Mouse (Mus musculus) embryo, embryonic 11 days (tissue): ENCODE data around the gene Art4.

ENCODE experiments used
- DNase-seq: peaks from one replicate; pipeline ENCODE4 v3.0.0-alpha.2; 2015

The Art4 gene

GRCm38 (mm10) chr6:136821086-136821485 lies 36.4 kb downstream of the Art4 start:
- no peak for DNase-seq

- no peak for DNase-seq
These were observed 37.2 kb downstream of the Art4 start for GRCm38 (mm10) chr6:136820381-136820780.

- DNase-seq: no peak
These were observed 40.0 kb downstream of the Art4 start for GRCm38 (mm10) chr6:136817549-136817948.

GRCm38 (mm10) chr6:136816826-136817225 lies 40.7 kb downstream of the Art4 start:
- no peak for DNase-seq

GRCm38 (mm10) chr6:136815381-136815780 lies 42.2 kb downstream of the Art4 start:
- DNase-seq: no peak

- DNase-seq: peak; percentile 41
These were observed 44.4 kb downstream of the Art4 start for GRCm38 (mm10) chr6:136813117-136813516.

GRCm38 (mm10) chr6:136811196-136811595 lies 46.3 kb downstream of the Art4 start:
- DNase-seq: no peak

- no peak for DNase-seq
These were observed 47.9 kb downstream of the Art4 start for GRCm38 (mm10) chr6:136809673-136810072.

GRCm38 (mm10) chr6:136809077-136809476 lies 48.5 kb downstream of the Art4 start:
- no peak for DNase-seq

GRCm38 (mm10) chr6:136808631-136809046 lies 48.9 kb downstream of the Art4 start:
- no peak for DNase-seq

GRCm38 (mm10) chr6:136808014-136808417 lies 49.5 kb downstream of the Art4 start, which contains the start of gene H2afj:
H2afj (plus strand) TSS chr6:136808244.
- DNase-seq: peak; percentile 96

- no peak for DNase-seq
These were observed 50.0 kb downstream of the Art4 start for GRCm38 (mm10) chr6:136807395-136808013.

- DNase-seq: no peak
These were observed 50.7 kb downstream of the Art4 start for GRCm38 (mm10) chr6:136806819-136807218.

GRCm38 (mm10) chr6:136805409-136805775 lies 52.1 kb downstream of the Art4 start:
- no peak for DNase-seq

- DNase-seq: peak; percentile 37
These were observed 52.7 kb downstream of the Art4 start for GRCm38 (mm10) chr6:136804705-136805408.

- DNase-seq: peak; percentile 92
These were observed 53.5 kb downstream of the Art4 start, which contains the start of gene Hist4h4 for GRCm38 (mm10) chr6:136803739-136804633. Hist4h4 (minus strand) TSS chr6:136804415.

- peak; percentile 40 for DNase-seq
These were observed 54.3 kb downstream of the Art4 start for GRCm38 (mm10) chr6:136803093-136803738.

GRCm38 (mm10) chr6:136801274-136801673 lies 56.3 kb downstream of the Art4 start:
- DNase-seq: no peak

GRCm38 (mm10) chr6:136800710-136801109 lies 56.8 kb downstream of the Art4 start:
- no peak for DNase-seq
